Mouse (Mus musculus) C2C12 (cell line): ENCODE measurements around the gene Crygs.

Source experiments
- CEBPB ChIP-seq: IDR thresholded peaks from one replicate; pipeline ENCODE4 v1.6.1; 2011; ENCODE audit warnings: low read depth, mild to moderate bottlenecking, control low read depth, moderate library complexity
- CTCF ChIP-seq: IDR thresholded peaks from one replicate; pipeline ENCODE4 v1.5.1; 2011; ENCODE audit not compliant: control insufficient read depth, insufficient read depth, insufficient read length
- MAX ChIP-seq: IDR thresholded peaks from one replicate; pipeline ENCODE4 v1.6.1; 2011; ENCODE audit warnings: mild to moderate bottlenecking, control low read depth
- MYOD1 ChIP-seq: IDR thresholded peaks from one replicate; pipeline ENCODE4 v1.6.1; 2011; ENCODE audit warnings: low read depth; ENCODE audit not compliant: control insufficient read depth, insufficient read length
- MYOG ChIP-seq: IDR thresholded peaks from one replicate; pipeline ENCODE4 v1.6.1; 2011; ENCODE audit not compliant: control insufficient read depth, insufficient read length; ENCODE audit errors: extremely low read depth
- USF1 ChIP-seq: IDR thresholded peaks from one replicate; pipeline ENCODE4 v1.6.1; 2011; ENCODE audit warnings: low read depth, mild to moderate bottlenecking, control low read depth, moderate library complexity

- TF ChIP-seq MAX (no peak), CTCF (no peak), MYOD1 (no peak), CEBPB (no peak), USF1 (no peak), MYOG (no peak)
These were observed 42.7 kb downstream of the Crygs start for GRCm38 (mm10) chr16:22768661-22769060.
